Mouse (Mus musculus): ENCODE measurements around the gene Cttnbp2nl.

The Cttnbp2nl gene

DNA sequence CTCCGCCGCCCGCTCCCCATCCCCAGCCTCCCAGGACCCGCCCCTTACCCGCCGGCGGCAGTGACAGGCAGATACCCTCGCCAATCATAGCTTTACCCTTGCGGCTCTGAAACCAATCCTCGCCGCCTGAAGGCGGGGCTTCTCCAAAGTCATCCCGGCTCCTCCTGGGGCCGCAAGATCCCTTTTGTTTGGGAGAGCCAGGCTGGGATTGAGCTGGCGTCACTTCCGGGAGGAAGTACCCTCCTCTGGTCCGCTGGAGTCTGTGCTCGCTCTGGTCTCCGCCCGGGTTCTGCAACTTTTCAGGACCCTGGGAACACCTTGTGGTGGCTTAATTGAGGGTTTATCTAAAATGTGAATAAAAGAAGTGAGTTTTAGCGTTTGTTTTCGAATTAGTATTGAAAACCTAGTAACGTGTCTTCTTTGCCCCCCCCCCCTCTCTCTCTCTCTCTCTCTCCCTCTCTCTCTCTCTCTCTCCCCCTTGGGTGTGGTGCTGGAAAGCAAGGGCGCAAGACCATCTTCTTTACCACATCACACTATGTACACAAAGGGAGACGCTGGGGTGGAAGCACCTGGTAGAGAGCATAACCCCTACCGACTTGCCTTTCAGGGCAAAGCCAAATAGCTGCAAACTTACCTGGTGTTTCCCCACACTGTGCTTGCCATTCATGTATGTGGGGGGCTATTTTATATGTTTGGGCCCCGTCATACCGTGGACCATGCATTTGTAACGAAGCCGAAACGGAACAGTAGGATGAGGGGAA lies at the start of gene Cttnbp2nl:
TSS of gene Cttnbp2nl (minus strand) at position 210 of the 761 bp plus-strand sequence.
- ATAC-seq (ENCODE audit: low TSS enrichment): peak; percentile 98

DNA sequence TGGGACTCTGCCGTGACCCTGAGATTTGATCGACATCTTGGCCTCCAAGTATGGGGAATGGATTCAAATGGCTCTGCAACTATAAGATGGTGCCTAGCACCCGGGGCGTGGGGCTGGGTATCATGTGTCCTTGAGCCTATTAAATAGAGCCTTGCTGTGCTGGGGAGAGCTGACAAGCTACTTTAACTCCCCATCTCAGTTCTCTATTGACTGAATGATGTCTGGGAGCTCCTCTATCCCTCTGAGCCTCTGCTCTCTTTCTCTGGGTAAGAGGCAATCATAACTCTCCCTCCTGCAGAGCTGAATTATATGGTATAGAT lies 47.3 kb upstream of the Cttnbp2nl start:
- ATAC-seq (ENCODE audit: low TSS enrichment): no peak

DNA sequence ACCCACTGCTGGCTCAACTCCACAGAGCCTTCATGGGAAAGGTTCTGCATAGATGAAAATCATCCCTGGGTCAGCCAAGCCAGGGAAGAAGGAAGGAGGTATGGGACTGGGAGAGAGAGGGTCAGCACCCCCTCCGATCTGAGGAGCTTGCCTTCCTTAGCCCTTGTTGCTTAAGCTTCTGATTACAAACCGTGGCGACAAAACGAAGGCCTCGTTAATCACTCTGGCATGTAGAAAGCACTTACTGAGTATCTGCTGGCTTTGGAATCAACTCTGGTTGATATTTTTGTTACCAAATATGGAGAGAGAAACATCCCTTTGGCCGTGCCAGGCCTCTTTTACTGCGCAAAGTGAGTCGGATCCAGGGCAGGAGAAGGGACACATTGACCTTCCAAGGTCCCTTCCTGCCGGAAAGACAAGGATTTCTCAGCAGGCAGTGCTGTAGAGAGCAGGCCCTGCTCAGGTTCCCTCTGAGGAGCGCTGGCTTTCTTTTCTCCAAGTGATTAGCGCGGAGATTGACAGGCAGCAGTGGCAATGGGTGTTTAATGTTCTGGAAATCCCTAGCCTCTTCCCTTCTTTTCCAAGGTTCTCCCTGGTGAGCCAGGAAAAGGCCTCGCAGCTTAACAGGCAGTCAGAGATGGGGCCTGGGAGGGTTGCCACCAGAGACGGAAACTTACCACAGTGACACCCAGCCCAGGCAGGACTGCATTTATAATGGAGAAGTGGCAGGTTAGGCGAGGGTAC lies 46.8 kb upstream of the Cttnbp2nl start:
- ATAC-seq (ENCODE audit: low TSS enrichment): no peak

DNA sequence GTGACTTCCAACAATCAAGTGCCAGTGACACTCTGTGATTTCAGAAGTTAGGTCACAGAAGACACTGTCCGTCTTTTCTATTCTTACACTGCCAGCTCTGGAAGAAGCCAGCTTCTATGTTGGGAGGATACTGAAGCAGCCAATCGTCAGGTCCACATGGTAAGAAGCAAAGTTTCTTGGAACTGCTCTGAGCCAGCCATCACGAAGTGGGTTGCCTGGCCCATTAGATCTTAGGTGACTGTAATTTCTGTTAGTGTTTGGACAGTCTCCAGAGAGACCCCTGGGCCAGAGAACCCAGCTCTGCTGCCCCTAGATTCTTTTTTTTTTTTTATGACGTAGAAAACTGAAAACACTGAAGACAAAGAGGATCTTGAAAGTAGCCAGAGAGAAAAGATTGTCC lies 44.6 kb upstream of the Cttnbp2nl start:
- no peak for ATAC-seq (ENCODE audit: low TSS enrichment)

DNA sequence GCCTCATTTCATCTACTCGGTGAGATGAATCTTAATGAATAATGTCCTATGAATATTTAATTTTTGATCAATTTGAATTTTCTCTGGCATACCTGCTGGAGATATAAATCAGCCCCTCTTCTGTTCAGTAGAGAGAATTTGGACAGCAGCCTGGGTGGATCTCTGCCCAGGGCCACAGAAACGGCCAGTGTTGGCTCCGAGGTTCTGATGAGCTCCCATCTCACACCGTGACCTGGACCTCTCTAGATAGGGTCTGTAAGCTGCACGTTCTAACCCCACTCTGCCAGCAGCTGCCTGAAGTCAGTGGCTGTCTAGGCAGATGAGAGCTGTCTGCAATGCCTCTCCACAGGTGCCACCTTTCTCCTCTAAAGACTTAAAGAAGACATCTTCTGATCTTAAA lies 42.1 kb upstream of the Cttnbp2nl start:
- ATAC-seq (ENCODE audit: low TSS enrichment): no peak

DNA sequence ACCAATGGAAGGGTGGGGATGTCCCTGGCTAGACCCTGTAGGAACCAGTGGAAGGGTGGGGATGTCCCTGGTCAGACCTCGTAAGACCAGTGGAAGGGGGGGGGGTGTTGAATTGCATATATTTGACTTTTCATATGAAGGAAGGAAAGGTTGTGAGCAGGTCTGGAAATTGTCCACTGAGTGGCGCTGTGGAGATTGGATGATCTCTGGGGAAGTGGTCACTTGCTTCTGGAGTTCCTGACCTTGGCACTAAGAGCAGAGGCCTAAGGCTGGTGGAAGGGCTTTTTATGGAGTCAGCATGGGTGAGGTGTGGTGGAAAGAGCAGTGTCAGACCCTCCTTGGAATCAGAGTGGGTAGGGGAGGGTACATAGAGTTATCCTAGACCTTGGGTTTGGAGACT lies 41.5 kb upstream of the Cttnbp2nl start:
- no peak for ATAC-seq (ENCODE audit: low TSS enrichment)

DNA sequence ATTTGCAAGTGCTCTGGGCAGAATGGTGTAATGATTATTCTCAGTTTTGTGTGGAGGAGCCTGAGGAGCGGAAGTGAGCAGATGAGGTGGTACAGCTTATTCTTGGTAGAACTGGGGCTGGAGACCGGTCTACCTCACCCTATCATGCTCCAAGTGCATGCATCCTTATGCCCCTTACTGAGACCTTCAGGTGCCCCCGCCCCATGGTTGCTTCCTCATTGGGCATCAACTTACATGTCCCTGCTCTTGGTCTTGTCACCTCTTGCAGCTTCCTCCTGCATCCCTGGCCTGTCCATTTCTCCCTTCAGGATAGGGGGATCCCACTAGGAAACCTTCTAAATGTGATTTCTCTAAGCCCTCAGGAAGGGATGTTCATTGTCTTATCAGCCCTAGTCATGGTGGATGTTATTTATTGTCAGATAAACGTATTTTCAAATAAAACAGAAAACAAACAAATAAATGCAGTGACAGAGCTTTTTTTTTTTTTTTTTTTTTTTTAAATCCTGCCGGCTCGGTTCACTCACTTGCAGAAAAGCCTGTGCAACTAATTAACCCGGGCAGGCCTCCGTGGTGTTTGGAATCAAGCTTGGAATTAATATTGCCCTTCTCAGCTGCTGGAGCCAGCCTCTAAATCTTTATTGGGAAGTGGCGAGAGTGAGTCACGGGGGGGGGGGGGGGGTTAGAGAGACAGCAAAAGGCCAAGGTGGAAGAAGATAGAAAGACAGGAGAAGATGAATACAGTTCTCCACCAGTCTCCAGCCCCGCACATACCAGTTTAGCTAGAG lies 40.0 kb upstream of the Cttnbp2nl start:
- ATAC-seq (ENCODE audit: low TSS enrichment): no peak

DNA sequence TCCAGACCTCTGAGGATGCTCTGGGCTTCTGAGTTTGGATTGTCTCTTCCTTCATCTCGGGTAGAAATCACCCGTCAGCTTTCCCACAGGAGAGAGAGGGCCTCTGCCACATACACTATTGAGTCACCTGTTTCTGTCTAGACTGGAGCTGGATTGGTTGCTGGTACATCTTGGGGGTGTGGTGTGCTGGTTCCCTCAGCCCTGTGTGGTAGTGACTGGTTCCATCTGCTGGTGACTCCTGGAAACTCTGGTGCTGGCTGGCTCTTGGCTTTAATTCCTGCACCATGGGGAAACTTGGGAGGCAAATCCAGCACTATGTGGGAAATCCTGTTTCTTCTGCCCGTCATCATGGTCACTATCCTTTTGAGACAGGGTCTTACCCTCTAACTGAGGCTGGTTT lies 38.0 kb upstream of the Cttnbp2nl start:
- ATAC-seq (ENCODE audit: low TSS enrichment): peak; percentile 99

DNA sequence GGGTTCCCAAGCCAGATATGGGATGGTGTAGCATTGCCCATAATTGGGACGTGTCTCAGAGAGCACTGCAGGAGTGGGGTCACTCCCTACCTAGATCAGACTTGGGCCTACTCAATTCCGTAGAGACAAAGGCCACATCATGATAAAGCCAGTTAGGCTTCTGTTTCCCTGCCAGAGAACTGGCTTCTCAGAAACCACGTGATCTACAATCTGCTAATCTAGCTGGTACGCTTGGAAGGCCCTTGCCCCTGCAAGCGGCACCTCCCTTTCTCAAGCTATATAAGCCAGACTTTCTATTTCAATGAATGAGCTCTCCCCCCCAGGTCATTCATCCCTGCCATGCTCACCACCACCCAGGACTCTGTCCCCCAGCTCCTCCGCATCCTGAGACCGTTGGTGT lies 37.2 kb upstream of the Cttnbp2nl start:
- no peak for ATAC-seq (ENCODE audit: low TSS enrichment)

DNA sequence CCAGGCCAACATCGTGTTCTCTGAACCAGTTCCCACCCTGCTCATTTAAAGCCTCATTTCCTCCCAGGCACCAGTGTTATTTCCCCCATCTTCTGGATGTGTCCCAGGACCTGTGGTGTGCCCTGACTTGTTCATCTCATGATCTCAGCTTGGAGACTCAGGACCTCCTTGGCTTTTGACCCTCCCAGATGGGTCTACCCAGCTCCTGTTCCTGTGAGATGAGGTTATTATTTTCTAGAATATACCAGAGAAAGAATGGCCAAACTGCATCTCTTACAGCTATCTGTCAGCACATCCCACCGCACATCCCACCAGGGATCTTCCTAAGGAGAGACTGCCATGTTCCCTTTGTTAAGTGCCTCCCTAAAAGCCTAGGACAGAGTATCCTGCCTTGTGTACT lies 35.7 kb upstream of the Cttnbp2nl start:
- ATAC-seq (ENCODE audit: low TSS enrichment): no peak

DNA sequence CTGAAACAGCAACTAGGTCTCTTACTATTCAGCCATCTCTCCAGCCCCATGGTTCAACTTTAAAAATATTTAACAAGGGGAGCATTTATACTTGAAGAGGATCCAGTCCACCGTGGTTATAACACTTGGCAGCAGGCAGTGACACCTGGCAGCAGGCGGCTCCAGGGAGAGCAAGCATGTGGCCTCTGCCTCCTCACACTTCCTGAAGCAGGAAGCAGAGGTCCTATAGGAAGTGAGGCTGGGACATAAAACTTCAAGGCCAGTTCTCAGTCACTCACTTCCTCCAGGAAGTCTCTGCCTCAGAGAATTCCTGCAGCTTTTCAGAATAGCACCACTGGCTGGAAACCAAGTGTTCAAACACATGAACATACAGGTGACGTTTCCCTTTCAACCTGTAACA lies 34.4 kb upstream of the Cttnbp2nl start:
- no peak for ATAC-seq (ENCODE audit: low TSS enrichment)

DNA sequence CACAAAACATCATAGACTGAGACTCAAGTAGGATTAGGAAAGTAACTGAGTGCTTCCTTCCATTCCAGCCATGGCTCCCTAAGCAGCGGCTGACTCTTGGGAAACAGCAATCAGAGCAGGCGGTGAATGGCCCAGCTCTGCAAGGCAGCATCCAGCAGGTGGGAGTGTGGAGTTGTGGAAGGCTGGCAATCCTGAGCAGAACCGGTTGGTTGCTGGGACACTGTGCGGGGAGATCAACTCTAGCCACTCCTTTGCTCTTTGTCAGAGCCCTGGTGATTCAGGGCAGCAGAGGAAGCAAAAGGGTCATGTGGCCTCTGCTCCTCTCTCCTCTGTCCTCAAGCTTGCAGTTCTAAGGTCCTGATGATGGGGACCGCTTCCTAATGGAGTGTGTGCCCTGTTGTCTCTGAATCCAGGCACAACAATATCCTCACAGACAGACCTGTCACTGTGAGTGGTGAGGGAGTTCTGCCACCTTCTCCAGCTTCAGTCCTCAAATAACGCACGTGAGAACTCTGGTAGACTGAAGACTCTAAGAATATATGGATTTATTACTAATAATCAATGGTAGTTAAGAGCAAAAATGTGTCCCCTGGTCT lies 25.4 kb upstream of the Cttnbp2nl start:
- peak; percentile 100 for ATAC-seq (ENCODE audit: low TSS enrichment)

DNA sequence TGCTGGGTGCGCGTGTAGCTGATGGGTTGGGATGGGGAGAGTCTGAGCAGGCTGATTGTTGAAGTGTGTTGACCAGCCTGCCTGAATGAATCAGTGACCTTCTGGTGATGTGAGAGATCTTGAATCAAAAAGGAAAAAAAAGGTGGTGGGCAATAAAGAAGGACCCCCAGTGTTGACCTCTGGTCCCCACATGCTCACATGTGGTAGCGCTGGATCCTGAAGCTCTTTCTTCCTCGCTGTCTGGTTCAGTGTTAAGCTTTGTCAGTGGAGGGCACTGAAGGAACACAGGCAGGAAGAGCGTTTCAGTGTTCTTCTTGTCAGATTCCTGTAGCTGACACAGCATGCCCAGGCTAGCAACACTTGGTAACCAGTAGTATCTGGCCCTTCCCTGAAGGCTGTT lies 22.9 kb upstream of the Cttnbp2nl start:
- no peak for ATAC-seq (ENCODE audit: low TSS enrichment)

DNA sequence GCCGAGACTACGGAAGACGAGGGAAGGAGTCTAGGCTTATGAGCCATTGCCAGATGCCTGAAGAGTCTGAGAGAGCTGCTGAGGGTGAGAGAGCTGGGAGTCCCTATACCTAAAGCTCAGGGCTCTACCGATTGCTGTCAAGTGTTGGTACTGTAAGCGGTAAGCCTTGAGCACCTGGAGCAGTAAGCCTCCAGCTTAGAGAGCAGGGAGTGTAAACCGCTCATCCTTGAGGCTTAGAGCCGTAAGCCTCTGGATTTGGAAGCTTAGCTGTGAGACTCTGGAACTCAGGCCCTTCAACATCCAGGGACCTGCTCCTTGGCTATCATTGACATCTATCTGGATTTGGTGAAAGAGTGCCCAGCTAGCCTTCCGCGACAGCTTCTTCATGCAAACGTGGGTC lies 19.6 kb upstream of the Cttnbp2nl start:
- no peak for ATAC-seq (ENCODE audit: low TSS enrichment)

DNA sequence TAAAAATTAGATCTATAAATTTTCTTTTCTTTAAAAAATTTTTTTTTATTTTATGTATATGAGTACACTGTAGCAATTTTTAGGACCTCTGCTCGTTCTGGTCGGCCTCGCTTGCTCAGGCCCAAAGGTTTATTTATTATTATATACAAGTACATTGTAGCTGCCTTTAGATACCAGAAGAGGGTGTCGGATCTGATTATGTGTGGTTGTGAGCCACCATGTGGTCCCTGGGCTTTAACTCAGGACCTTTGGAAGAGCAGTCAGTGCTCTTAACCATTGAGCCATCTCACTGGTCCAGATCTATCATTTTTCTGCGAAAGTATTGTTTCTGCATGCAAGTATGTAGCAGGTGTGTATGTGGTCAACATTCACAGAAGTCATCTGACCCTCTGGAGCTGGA lies 18.3 kb upstream of the Cttnbp2nl start:
- no peak for ATAC-seq (ENCODE audit: low TSS enrichment)

DNA sequence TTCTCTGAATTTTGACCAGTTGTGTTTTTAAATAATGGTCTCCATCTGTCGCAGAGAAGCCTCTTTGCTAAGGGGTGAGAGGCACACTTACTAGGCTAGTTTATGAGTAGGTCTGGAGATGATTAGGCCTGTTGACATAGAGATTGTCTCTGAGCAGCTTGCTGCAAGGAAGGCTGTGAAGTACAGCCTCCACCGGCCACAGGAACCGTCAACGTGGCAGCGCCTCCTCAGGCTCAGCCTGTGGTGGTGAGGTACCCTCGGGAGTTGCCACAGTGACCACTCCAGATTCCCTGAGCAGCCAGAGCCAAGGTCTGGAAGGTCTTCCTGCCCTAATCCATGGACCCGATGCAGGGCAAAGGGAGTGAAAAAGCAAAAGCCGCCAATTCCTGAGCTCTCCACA lies 17.6 kb upstream of the Cttnbp2nl start:
- no peak for ATAC-seq (ENCODE audit: low TSS enrichment)

DNA sequence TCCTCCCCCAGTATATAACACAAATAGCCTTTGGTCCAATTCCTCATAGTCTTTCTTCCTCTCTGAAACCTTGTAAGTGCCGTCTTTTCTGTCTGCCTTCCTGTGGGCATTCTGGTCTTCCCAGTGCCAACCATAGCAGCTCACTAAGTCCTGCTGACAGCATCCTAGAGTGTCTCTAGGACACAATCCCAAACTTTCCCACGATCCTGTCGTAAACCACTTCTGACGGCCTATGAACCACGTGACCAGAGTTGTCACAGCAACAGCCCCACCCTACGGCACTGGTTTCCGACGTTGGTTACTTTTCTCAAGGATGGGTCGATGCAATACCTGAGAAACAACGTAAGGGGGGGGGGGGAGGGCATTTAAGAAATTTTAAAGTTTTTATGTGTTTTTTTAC lies 13.6 kb upstream of the Cttnbp2nl start, which contains the start of gene 4930564D02Rik:
TSS of gene 4930564D02Rik (plus strand) at position 301 of the 400 bp plus-strand sequence.
- no peak for ATAC-seq (ENCODE audit: low TSS enrichment)

DNA sequence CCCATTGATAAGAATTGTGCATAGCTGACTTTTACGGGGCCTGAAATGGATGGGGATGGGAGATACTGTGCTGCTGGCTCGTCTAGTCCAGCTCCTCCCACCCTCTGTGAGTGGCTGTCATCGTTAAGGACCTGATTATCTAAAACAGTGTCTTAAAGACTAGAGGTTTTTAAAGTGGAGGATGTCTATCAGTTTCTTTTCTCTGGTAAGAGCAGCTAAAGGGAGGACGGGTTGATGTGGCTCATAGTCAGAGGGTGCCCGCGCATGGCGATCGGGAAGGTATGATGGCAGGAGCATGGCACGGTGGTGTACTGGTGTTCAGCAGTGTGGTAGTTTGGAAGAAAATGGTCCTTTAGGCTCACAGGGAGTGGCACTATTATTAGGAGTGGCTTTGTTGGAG lies 9.7 kb upstream of the Cttnbp2nl start:
- no peak for ATAC-seq (ENCODE audit: low TSS enrichment)

DNA sequence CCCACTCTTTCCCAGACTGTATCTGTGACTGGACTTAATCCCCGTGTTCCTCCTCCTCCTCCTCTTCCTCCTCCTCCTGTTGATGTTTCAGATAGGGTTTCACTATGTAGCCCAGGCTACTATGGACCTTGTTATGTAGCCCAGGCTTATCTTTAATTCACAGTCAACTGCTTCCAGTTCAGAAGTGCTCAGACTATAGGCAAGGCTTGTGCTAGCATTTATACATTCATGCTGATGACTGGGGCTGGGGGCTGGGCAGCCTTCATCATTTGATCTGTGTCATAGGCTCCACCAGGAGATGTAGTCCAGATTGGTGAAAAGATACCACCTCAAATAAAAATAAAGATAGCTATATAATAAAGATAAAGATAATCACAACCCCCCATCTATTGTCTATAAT lies 9.0 kb upstream of the Cttnbp2nl start:
- no peak for ATAC-seq (ENCODE audit: low TSS enrichment)

DNA sequence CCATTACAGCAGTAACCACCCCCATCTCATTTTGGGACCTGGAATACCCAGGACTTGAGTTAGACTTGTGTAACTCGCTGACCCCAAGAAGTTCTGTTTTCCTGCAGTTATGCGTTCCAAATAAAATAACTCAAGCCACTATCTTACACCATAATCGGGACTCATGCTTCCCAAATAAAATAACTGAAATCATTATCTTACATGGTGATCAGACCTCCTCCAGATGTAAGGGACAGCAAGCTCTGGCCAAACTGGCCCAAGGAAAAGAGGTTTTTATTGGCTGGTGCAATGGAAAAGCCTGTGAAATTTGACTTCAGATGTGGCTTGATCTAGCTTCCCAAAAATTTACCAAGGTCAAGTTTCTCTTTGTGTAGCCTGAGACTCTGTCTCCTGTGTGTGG lies 8.6 kb upstream of the Cttnbp2nl start:
- no peak for ATAC-seq (ENCODE audit: low TSS enrichment)

DNA sequence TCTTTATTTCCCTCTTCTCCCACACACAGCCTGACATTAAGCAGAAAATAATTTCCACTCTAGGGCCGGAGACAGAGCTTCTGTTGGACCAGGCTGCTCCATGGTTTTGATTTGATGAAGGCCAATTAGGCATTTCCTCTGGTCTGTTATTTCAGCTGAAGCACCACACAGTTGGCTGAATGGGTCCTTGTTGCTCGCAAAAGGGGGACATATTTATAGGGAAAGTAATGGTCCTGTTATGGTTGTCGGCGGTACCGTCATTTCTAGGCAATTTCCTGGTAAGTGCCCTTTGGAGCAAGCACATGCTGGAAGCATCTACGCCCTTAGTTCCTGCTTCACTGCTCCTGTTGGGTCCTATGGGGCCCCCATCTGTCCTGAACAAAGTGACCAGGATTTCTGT lies 8.0 kb upstream of the Cttnbp2nl start:
- ATAC-seq (ENCODE audit: low TSS enrichment): no peak

DNA sequence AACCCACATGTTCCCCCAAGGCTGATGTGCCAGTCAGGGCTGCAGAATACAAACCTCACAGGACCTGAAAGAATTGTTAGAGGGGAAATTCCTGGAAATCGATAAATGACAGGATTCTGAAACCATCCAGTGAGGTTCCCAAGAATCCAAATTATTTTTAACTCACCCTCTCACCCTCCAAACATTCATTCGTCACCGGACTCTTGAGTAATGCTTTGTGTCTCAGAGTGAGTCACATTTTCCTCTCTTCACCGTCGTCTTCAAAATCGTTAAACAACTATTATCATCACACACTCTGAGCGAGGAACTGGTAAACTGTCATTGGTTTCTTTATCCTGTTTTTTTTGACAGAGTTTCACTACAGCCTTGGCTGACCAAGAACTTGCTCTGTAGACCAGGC lies 7.0 kb upstream of the Cttnbp2nl start:
- ATAC-seq (ENCODE audit: low TSS enrichment): no peak
